Mouse (Mus musculus): Measurements from ENCODE around the gene Nisch.

The Nisch gene

DNA sequence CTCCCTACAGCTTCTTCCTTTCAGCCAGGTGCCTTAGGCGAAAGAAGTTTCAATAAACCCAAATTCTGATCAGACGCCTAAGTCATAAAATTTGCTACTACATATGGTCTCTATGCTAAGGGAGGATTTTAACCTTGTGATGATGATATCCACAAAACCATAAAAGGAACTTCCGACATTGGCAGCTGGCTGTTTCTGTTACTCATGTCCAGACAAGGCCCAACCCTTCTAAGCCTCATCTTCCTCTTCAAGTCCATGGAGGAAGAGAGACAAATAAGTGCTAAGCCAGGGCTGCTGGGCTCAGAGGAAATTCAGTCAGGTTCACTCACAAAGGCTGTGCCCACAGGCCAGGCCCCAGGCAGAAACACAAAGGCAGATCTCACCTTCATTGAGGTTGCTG, 27.4 kb downstream of the Nisch start:
- DNase-seq: no peak

- DNase-seq: no peak
These were observed 28.0 kb downstream of the Nisch start for GRCm38 (mm10) chr14:31188771-31189181.

DNA sequence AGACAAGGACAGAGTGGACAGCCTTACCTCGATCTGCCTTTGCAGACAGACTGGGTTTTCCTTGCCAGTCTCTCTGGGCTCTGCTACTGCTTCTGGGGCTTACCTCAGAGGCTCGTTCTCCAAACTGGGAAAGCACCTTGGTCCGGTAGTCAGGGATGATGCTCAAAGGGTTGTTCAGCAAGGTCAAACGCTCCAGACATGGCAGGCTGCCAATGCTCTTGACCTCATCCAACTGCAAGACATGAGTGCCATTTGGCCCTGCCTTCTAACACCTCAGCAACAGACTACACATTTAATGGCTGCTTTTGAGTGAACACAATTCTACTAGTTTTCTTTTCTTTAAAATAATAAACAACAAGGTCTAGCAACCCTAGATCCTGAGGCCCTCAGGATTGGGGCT, 30.1 kb downstream of the Nisch start:
- DNase-seq: peak; percentile 77

DNA sequence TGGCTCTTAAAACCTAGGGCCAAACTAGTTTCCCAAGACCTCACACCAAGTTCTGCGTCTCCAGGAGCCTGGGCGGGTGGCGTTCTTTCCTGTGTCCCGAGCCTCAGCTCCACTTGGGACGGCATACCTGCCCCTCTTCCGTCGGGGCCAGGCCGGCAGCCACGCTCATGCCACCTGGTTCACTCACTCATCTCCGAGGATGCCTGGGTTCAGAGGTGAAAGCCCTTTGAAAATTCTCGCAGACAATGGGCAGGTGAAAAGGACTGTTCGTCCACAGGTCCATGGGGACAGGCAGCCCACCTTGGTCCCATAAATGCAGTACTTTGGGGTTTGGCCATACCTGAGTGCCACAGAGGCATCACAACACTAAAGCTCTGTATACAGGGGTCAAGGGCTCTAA, 32.6 kb downstream of the Nisch start:
- DNase-seq: no peak

- DNase-seq: no peak
These were observed 33.2 kb downstream of the Nisch start for GRCm38 (mm10) chr14:31183541-31183940.

GRCm38 (mm10) chr14:31182786-31183290, 33.9 kb downstream of the Nisch start:
- DNase-seq: peak; percentile 64

DNA sequence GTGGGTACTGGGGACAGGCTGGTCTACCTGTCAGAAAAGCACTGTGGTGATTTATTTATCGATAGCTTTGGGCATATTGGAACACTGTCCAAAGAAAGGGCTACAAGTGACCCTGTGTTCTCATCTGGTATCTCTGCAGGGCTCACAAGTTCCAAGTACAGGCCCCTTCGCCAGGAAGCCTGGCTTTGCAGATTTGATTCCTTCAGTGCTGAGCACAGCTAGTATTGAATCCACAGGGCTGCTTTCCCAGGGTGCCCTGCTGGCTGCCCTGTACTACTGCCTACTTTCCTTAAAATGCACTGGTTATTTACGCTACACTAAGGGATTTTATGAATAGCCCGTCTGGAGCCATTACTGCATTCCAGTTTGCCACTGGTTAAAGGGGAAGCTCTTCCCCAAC, 35.2 kb downstream of the Nisch start:
- no peak for DNase-seq

DNA sequence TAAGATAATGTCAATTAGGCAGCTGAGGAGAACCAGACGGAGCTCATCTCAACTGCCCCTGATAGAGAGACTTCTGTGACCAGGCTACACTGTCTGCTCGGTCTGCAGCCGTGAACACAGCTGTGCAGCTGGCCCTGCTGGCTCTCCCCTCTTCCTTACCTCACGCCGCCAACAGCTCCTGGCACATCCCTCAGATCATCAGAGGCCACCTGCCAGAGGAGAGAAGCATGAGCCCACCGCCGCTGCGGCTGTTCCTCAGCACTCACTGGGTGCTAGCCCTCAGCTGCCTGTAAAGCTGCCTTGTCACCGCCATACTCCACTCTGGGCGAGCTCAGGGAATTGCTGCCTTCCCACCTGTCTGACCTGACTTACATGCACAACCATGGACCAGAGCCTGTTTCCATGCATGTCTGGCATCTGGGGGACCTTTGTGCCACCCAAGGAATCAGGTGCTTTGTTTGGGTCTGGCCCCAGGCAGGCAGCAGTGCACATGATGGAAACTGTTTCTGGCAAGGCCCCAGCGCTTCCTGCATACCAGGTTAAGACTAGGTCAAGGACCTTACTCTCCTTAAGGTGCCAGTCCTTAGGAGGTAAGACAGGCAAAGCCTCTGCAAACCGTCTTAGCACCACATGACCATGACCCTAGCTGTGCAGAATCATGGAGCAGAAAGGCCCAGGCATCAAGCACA, 36.9 kb downstream of the Nisch start:
- peak; percentile 68 for DNase-seq

DNA sequence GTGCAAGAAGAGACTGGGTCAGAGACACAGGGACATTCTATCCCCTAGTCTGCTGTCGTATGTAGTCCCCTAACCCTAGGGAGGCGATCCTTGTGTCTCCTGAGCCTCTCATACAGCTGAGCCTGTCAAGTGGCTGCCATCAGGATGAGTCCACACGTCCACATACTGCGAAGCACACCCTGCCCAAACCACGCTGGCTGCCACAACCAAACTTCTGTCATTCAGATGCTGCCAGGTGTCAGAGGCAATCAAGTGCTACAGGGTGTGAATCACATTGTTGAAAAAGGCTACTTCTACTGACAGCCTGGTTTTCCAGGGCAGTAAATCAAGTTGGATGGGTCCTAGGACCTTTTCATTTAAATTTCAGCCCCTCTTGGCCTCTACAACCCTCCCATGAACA, 39.0 kb downstream of the Nisch start:
- DNase-seq: no peak

DNA sequence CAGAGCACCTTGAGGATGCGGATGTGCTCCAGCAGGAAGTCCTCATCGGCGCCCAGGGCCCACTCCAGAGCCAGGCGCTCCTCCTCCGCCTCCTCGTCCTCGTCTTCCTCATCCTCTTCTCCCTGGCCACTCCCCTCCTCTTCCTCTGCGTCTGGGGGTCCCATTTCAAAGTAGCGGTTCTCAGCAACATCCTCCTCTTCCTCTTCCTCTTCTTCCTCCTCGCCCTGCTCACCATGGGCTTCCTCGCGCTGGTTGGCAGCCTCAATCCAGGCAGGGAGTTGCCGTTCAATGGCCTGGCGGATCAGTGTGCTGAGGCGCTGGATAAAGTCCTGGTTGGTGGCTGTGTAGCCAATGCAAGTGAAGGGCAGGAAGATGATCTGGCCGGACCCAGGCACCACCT, 39.5 kb downstream of the Nisch start:
- DNase-seq: no peak

DNA sequence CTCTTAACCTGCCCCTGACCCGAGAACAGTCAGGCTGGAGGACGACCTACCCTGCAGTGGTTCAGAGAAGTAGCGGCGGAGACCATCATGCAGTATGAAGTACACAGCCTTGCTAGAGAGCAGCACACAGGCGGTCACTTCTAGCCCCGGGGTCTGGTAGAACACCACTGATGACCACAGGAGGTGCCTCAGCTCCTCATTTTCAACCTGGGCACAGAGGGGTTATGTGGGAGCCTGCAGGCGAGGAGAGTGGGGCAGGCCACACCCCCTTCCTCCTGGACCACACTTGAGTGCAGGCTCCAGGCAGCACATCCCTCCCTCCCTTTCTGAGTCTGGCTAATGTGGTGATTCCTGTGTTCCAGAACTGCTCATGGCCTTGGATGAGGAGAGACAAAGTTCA, 43.2 kb downstream of the Nisch start:
- no peak for DNase-seq

DNA sequence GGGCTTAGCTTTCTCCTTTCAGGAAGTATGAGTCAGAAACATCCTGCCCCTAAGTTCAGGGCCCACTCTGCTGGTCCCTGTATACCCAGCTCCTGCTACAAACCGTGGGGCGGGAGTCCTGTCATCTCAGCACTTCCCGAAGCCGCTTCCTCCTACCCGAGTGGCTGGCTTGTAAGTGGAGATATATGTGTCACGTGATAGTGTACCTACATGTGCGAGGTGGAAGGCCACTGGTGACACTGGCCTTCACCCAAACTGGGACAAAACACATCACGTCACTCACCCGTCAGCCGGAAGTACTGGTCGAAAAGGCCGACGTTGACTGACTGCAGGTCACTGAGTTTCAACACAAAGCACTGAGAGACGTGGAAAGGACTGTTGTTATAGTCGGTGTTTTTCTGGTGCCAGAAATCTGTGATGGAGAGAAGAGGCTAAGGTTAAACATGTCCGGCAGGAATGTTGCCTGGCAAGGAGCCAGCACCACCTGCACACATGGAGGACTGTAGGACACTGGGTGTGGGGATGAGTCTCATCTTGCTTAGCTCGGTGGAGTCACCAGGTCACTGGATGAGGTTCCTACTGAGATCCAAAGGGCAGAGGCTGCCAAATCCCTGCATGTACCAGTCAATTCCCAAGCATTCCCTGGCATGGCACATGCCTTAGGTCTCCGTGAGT, 43.8 kb downstream of the Nisch start:
- DNase-seq: peak; percentile 36

DNA sequence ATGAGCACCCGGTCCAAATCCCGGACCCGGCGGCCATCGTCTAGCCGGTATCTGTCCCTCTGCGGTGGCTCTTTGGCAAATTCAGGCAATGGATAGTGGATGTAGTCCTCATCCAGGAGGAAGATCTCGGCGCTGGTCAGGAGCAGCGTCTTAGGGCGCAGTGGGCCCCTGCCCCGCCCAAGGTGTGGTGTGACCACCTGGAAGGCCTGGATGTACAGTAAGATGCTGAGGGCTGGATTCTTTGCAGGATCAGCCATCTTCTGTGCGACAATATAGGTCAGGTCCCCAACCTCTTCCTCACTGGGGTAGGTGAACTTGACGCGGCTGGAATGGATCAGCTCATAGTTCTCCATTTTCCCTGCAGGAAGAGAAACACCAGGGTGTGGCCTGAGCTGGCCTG, 44.9 kb downstream of the Nisch start:
- DNase-seq: no peak

- DNase-seq: no peak
These were observed 45.4 kb downstream of the Nisch start for GRCm38 (mm10) chr14:31171386-31171785.

DNA sequence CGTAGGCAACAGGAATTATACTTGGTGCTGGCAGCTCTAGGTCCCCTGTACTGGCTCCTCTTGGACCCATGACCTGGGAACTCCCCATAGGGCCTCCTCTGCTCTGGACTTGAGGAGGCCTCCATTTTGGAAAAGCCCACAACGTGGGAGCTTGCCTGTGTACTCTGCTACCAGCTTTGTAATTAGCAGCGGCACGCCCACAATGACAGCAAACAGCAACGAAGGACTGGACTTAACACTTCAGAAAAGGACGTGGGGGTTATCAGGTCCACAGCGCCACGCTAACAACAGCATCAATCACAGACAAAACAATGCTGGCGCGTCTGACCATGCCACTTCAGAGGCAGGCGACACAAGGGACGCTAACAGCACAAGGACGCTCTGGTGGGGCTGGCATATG, 45.8 kb downstream of the Nisch start:
- no peak for DNase-seq

DNA sequence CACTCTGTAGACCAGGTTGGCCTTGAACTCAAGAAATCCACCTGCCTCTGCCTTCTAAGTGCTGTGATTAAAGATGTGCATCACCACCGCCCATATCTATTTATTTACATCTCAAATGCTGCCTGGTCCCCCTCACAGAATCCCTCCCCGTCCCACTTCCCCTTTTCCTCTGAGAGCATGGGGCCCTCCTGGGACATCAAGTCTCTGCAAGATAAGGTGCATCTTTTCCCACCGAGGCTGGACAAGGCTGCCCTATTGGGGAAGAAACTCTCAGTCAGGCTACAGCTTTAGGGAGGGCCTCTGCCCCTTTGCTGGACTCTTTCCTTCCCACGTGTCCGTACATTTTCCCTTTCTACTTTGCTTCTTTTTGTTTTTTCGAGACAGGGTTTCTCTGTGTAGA, 47.2 kb downstream of the Nisch start:
- DNase-seq: no peak

DNA sequence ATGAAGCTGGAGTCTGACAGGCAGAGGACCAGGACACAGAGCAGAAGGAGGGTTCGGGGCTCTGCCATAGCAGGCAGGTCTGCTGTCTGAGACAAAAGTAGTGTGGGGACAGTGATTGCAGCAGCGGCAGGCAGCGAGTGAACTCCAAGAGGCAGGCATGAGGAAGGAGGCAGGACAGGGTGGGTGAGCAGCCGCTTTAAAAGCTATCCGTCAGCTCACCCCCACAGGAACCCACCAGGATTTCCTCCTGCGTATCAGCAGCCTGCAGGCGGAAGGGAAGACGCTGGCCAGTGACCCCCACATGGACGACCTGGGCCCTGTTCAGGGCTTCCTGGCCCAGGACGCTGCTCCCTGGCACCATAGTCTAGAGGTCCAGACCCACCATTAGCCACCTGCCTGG, 48.3 kb downstream of the Nisch start, which contains the start of gene Stab1:
TSS of gene Stab1 (minus strand) at position 217 of the 400 bp plus-strand sequence.
- peak; percentile 47 for DNase-seq

DNA sequence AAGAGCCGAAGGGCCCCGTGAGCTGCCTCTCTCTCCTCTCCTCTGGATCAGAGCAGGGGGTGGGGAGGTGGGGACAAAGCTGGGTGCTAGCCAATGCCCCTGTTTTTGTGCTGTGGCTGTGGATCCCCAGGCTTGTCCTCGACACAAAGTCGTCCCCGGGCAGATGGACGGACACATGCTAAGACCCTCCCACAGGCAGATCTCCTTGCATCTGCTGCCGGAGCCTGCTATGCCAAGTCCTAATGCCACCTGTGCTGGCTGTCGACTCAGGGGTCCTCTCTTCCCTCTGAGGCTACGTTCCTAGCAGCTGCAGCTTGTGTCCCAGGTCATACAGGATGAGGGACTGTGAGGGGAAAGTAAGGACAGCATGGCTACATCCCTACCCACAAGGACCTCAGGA, 49.9 kb downstream of the Nisch start:
- no peak for DNase-seq

- no peak for DNase-seq
These were observed 50.6 kb downstream of the Nisch start for GRCm38 (mm10) chr14:31165991-31166630.

DNA sequence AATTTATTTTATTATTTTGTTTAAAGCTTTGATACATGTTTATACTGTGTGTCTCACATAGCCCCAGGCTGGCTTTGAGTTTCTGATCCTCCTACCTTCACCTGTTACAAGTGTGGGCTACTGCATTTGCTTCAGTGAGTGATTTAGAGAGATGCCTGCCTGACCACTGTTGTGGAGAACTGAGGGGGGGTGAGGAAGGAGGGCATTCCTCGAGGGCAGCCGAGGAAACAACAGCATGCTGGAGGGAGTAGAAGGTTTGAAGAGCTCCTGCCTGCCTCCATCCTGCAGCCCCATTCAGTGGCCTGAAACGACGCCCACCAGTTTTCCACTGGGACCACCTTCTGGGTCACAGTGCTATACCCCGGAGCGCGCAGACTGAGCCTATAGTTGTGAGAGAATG, 51.3 kb downstream of the Nisch start:
- no peak for DNase-seq

- DNase-seq: no peak
These were observed 51.7 kb downstream of the Nisch start for GRCm38 (mm10) chr14:31165010-31165409.

DNA sequence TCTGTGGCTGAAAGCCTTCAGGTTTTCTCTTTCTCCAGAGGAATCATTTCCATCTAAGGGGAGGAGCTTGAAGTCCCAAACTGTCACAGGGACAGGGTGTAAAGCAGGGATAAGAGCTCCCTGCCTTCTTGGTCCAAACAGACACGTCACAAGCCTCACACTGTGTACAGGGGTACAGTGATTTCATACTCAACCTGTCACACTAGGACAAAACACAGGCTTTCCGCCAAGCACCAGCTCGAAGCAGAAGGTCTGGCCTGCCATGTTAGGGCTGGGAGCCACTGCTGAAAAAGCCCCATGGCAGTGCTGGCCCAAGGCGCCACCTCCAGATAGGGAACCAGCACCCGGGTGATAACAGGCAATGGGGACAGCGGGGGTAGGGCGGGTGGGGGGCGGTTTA, 52.7 kb downstream of the Nisch start:
- DNase-seq: no peak

- no peak for DNase-seq
These were observed 55.1 kb downstream of the Nisch start for GRCm38 (mm10) chr14:31161638-31162037.

DNA sequence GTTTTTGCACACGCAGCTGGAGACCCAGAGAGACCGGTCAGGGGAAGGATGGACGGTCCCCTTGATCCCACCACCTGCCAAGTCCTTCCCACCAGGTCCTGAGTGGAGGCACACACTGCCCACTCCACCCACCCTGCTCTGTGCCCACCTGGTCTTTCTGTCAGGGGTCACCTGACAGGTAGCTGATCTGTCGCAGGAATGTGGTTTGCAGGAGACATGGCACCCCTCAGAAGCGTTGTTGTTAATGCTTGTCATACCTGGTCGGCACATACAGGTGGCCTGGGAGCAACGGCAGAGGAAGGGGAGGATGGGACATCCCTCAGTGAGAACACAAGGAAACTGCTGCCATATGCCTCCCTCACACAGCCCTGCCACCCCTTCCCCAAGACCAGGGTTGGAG, 55.6 kb downstream of the Nisch start:
- DNase-seq: no peak
